Comparison of ENCODE assay signal across 8 mouse cellular contexts in genomic region chr5:113930648-113931609, GRCm38 (mm10). TPM values are rescaled to one million over a fixed set of nuclear protein-coding genes. Genes with fewer than 3 reads are reported as not detected.
DNase-seq lines count a peak whose midpoint lies in the region; ATAC-seq lines count a peak whose summit lies in the region.

No protein-coding gene starts in this region.

- H3K27ac ChIP-seq in forebrain, embryonic 14.5 days (ENCODE audit: low read depth, low read length) = no peak overlapping the region

- 23% methylated on average over 18 of the region's 18 CpGs for WGBS in forebrain, embryonic 14.5 days

- intact Hi-C loops in heart, postnatal 36 days (cut with DNase I) = loop anchor here (2.0 kb wide), 2 partner anchors 24 to 76 kb away; no protein-coding TSS in a partner anchor

- peak; percentile 56 for DNase-seq in CD4-positive, CD25-positive, alpha-beta regulatory T cell, adult 2 months (ENCODE audit: low read depth, low spot score)
- peak; percentile 90 for DNase-seq in adipocyte (ENCODE audit: low spot score)
- peak; percentile 39 for DNase-seq in forebrain, embryonic 14.5 days (ENCODE audit: low spot score)
- DNase-seq in heart, postnatal 36 days = peak; percentile 80 to 82
- DNase-seq in kidney, postnatal 4 days = peak; percentile 54 to 72
- peak; percentile 55 for DNase-seq in testis, postnatal 14 days (ENCODE audit: low spot score)
- no peak for DNase-seq in spleen, adult 12 weeks (ENCODE audit: low spot score)

- no peaks in the 10 kb centered on the region for H3K36me3 ChIP-seq in forebrain, embryonic 14.5 days (ENCODE audit: control insufficient read depth, insufficient read depth, low read length)

- no peaks in the 10 kb centered on the region; the same call in 1 of the 2 replicates for H3K4me1 ChIP-seq in forebrain, embryonic 14.5 days (ENCODE audit: control insufficient read depth, insufficient read depth, low read length)

- H3K4me2 ChIP-seq in forebrain, embryonic 14.5 days (ENCODE audit: low read length) = no peak overlapping the region

- no peak for ATAC-seq in forebrain, embryonic 14.5 days
- peak; percentile 67 for ATAC-seq in megakaryocyte-erythroid progenitor cell, adult 5-6 weeks (replicated peaks; ENCODE audit: low FRiP score, low TSS enrichment, poor library complexity, severe bottlenecking)

- H3K9me3 ChIP-seq in forebrain, embryonic 14.5 days (replicated peaks; ENCODE audit: control insufficient read depth, low read length) = no peaks in the 10 kb centered on the region

- no peaks in the 10 kb centered on the region for H3K27me3 ChIP-seq in forebrain, embryonic 14.5 days (replicated peaks; ENCODE audit: control insufficient read depth, insufficient read depth, low read length)

- H3K9ac ChIP-seq in forebrain, embryonic 14.5 days (ENCODE audit: low read length) = 0 out of 2 replicates have a peak overlapping the region, but pooled peaks have one; percentile 13

- H3K4me3 ChIP-seq in forebrain, embryonic 14.5 days (ENCODE audit: low read depth, low read length) = no peak overlapping the region

RNA-seq across cellular contexts. Expression of gene Coro1c, which starts 22.4 kb away (rescaled TPM):
- polyA plus RNA-seq in forebrain, embryonic 14.5 days (2014; fragmentation: Nextera tagmentation; extraction: Ambion mirVana) = 169 and 193 TPM in 2 replicates
- total RNA-seq in heart, postnatal 36 days (2021) = 10 to 100 TPM; 34.3 to 37.5 TPM
- total RNA-seq in megakaryocyte-erythroid progenitor cell, adult 5-6 weeks (2014; fragmentation: Nextera tagmentation) = 56.5 and 80.4 TPM in 2 replicates
- total RNA-seq in megakaryocyte-erythroid progenitor cell, adult 5-6 weeks (2017) = 75.7 and 78.0 TPM in 2 replicates
